Mouse (Mus musculus): ENCODE measurements at regions not wholly inside any gene's neighbourhood (a gene's known extent, or its start where the extent isn't known, plus 50 kb on each side); places are given as distances from the start of the nearest gene placed in this dataset.
A peak's percentile ranks its signal among the peaks of the same experiment; 100 is the strongest.

DNA sequence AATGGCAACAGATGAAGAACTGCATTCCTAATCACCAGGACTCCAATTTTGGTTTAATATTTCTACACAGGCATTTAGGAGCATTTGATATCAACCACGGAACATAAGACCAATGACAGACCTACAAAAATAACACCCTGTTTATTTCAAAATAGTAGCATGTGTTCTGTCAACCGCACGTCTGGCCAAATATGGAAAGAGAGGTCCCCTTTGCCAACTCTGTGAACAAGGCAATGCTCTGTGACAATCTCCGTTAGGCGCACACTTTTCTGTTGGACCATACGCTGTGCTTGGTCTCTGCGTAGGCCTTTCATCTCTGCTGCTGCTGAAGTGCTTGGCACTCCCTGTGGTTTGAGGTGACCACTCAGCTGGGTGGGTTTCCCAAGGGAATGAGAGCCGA is 173.2 kb downstream of the Gadd45g start:
- DNase-seq, result no peak

DNA sequence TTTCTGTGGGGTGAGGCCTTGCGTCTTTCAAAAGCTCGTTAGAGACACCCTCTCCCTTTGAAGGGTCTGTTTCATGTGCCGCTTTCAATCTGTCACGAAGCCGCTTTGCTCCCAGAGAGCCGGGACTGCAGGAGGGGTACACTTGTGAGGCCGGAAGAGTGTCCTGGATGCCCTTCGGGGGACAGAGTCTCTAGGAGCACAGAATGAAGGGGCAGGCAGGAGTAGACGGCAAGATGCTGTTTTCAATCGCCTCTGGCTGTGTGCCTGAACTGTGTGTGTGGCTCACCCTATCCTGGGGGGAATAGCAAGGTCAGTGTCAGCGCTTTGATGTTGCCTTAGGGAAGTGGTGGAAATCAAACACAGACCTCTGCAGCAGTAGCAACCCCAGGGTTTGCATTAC is 174.7 kb downstream of the Gadd45g start:
- no peak for DNase-seq

DNA sequence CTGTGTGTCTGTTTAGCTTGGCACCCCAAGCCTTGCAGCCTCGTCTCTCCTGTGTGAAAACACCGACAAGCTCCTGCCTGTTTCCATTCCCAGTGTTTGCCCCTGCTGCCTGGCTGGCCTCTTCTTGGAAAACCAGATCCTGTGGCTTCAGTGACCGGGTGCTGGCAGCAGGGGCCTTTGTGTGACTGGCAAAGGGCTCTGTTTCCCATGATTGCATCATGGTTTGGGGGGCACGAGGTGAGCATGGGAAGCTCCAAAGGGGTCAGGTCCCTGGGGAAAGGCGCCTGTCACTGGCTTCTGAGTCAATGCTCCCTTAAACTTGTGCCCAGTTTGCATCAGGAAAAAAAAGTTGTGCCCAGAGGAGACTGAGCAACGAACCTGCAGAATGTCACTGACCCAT is 175.3 kb downstream of the Gadd45g start:
- DNase-seq, result no peak

DNA sequence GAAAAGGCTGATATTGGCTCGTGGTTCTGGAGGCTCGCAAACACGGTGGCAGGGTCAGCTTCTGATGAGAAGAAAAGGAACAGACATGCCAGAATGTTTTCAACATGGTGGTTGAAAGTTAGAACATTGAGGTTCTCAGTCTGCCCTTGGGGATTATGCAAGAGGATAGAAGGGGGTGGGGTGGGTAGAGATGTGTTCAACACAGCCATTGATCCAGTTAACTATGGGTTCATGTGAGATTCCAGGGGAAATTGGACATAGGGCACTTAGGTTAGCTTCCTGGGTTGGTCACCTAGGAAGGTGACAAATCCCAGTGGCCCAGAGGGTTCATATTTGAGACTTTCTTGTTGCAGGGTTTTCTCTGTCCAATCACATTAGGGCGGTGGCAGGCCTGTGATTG is 176.1 kb downstream of the Gadd45g start:
- no peak for DNase-seq

DNA sequence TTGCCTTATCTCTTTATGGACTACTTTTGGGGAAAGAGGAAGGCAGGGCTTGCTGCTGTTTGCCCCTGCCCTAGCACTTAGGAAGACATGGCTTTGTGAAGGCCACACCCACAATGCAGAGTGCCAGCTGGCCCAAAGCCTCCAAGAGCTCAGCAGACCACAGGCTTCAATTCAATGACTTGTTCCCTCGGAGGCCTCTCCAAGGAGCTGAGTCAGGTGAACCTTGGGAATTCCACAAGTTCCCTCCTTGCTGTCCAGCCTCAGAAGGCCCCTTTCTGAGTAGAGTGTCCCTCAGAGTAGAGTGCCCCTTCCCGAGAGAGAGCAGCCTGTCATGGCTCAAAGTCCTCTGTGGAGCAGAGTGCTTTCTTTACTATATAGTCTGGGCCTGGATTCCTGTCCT is 177.9 kb downstream of the Gadd45g start:
- DNase-seq, result no peak

DNA sequence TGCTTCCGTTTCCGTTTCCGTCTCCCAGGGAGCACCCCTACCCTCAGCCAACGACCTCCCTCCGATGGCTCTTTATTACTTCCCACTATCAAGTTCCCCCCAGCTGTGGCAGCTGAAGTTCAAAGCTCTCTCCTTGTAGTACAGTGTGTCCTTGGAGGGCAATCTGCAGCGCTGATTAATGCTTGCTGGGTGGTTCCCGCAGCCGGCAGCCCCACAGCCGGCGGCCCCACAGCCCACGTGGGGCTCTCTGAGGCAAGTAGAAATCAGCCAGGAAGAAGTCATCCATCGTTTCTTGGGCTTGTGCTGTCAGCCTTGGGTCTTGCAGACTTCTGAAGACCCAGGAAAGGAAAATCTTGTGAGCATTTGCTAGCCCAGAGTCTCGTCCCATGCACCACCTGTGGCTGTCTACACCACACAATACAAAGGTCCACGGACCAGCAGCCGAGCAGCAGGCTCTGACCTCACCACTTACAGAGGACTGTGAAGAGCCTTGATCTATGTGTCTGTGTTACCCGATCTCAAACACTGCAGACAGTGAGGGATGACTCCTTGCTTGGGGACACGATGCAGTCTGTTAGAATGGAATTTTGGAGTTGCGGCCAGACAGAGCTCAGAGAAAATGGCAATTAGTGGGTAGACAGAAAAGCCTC is 178.5 kb downstream of the Gadd45g start:
- DNase-seq, result no peak

DNA sequence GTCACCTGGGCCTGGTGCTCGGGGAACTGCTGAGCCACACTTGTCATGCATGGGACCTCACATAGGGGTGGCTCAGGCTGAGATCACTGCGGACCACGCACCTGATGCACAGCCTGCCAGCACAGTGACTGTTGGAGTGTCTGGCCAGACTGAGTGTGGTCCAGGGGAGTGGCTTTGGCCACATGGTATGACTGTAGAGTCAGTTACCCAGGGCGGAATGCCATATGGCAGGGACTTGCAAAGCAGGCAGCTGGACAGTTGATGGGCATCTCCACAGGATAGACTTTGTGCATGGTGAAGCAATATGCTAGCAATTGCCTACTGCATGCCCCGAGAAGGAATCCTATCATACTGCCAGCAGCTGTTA is 179.0 kb downstream of the Gadd45g start:
- peak; percentile 10 for DNase-seq

DNA sequence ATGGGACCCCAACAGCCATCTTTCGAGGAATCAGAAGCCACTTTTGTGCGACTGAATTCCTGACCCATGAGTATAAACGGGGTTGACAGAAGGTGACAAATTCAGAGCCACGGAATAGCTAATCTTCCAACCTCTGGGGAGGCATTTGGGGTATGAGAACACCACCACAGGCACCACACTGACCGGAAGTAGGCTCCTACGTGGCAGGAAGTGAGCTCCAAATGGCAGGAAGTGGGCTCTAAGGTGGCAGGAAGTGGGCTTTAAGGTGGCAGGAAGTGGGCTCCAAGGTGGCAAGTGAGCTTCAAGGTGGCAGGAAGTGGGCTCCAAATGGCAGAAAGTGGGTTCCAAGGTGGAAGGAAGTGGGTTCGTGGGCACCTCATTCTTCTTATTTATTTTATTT is 179.8 kb downstream of the Gadd45g start:
- no peak for DNase-seq

DNA sequence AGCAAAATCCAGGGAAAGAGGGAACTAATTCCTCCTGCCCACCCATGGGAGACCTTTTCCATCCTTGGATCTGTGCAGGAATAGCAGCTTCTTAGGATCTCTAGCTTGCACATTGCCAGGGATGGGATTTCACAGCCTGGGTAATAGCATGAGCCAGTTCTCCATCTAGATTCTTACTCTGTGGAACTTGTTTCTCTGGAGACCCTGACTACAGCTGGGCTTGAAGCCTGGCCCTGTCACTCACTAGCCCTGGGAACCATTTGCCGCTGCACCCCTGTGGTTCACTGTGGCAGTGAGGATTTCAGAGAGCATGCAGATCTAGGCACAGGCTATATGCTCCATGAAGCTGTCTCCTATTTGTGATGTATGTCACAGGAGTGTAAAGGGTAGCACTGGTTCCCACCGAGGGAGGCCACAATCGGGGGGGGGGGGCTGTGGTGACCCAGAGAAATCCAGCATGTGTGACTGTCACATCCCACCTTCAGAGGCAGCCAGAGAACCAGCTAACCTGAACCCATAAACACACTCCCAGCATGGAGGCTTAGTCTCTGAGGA is 183.5 kb downstream of the Gadd45g start:
- no peak for DNase-seq

DNA sequence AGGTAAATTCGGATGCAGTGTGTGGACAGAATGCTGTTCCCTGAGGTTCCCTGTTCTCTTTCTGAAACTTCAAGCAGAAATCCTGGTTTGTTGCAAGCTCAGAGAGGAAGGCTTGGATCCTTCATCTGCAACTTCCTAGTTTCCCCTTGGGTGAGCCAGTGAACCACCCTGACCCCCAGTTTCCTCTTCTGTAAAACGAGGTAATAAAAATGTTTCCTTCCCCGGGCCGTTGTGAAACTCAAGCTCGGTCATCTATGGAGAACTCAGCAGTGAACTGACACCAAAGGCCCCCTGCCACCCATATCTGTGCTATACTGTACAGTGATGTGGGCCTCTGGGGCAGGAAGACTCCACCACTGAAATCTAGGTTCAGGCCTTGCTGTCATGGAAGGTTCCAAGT is 185.0 kb downstream of the Gadd45g start:
- DNase-seq, result no peak

DNA sequence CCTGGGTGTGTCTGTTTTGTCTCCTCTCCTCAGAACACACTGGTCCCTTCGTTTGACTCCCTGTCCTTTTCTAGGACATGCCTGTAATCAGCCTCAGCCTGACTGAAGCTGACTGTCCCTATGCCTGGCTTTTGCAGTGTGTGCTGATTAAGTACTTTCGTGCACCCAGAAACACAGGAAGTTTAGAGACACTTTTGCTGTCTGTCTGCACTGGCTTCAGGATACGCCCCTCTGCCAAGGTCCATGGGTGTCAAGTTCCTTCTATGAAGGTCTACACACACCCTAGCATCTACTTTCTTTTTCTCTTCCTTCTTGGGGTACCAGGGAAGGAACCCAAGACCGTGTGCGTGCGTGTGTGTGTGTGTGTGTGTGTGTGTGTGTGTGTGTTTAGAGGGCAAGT is 189.3 kb downstream of the Gadd45g start:
- no peak for DNase-seq

DNA sequence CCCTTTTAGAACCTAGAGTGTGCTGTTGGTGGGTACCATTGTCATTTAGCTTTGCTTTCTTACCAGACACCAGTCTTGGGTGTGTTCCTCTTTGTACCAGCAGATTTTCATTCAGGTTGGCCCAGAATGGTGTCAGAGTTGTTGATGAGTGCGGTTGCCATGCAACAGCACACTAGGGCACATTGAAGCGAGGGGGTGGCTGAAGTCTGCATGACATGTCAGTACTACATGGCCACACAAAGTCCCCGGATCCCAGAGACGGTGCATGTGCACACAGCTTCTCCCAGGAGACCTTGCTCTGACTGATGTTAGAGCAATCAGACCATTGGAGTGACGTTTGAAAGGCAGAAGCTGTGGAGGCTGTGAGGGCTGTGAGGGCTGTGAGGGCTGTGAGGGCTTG is 189.9 kb downstream of the Gadd45g start:
- no peak for DNase-seq

DNA sequence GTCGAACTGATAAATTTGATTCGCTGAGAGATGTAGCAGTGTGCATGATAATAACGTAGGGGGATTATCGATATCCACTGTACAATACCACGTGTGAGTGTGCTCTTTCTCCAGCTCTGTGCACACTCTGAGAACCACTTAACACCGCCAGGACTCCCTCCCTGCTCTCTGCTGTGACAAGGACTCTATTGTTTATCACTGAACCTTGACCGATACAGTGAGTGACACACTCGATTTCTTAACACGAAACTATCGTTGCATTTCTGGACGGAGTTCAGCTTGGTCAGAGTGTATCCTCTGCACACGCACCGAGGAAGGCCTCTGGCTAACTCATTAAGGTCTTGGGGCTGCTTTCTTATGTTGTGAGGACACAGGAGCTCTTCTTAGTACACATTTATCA is 190.7 kb downstream of the Gadd45g start:
- DNase-seq, result no peak

DNA sequence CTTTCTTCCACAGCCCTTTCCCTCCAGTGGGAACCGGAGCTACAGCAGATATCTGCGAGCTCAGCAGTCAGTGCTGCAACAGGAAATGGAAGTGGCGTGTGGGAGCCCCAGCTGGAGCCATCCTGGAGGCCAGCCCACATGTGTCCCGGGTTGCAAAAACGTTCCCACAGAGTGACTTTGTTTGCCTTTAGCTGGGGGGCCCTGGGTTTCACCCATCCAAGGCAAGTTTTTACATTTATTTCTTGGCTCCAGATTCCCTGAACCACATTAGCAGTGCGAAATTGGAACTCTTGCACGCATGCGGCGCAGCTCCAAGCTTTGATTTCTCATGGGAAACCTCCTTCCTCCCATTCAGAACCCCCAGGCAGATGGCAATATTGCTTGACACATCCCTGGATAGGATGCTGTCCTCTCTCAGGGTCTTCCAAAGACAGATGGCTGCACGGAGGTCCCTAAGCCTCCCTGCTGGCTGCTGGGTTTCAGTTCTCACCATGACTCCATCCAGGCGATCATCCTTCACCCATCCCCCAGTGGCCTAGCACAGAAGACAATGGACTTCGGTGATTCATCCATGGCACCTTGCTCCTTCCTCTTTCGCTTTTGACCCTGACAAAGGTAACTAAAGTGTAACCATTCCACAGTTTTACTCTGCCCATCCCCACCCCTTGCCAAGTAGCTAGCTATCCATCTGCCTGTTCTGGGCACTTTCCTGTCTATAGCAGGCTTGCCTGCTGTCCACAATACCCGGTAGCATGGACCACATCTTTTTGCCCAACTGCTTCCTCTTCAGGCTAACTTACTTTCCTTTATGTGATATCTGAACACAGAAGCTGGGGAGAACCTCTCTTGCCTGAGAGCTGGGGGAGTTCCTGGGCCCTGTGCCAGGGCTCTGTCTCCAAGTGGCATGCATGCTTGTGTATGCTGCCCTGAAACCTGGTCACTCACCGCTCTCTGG is 195.3 kb downstream of the Gadd45g start:
- peak; percentile 50 for DNase-seq

DNA sequence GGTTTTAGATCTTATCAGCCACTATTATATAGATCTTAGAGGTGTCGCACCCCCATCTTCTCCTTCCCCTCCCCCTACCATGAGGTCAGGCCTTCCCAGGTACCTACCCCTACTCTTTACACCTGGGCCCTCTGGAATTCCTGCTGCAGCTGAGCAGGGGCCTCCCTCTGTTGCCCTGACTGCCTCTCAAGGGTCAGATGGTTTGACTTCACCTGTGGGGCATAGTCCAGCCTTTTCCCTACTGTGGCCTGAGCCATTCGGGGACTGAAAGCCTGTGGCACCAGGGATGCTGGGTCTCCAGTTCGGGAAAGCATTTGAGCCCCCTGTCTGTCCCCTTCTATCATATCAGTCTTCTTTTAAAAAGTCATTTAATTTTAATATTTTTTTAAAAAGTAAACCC is 196.4 kb downstream of the Gadd45g start:
- no peak for DNase-seq

DNA sequence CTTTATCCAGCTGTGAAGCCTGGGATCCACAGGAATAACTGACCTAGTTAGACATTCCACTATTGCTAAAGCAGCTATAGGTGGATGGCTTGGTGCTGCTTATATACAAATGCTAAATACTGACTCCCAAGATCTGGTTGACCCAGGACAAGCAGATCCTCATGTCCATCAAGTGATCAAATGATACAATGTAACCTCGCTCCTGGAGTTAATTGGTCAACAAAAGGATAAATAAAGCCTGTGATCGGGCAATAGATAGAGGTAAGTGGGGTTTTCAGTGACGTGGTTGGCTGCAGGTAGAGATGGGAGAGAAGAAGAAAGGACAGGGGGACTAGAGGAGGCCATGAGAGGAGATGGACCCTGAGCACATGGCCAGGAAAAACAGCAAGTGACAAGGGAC is 197.4 kb downstream of the Gadd45g start:
- DNase-seq, result no peak

DNA sequence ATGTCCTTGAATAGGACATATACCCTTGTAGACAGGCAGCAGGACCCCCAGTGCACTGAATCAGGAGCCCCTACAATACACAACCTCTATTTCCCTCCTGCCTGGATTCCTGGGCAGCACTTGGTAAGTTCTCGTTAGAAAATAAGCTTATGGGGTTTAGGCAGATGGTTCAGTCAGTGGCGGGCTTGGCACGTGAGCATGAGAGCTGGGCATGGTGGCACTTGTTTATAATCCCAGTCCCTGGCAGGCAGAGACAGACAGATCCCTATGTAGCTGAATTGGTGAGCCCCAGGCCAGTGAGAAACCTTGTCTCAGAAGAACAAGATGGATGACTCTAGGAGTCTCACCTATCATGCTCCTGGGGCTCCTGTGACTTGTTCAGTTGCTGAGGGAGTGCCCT is 198.9 kb downstream of the Gadd45g start:
- DNase-seq, result no peak

DNA sequence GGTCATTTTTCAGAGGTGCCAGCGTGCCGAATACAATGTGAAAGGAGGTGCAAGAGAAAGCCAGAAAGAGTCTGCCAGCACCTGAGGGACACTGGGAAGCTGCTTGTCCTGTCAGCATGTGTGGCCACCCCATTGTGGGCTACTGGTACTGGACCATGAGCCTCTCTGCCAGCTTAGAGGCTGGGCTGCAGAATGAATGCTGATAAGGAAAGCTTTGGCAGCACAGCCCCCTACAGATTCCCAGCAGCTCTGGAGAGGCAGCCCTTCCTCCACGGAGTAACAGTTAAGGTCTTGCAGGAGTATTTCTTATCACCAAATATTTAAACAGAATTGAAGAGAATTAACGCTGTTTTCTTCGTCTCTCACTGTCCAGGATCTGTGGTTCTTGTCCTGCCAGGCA is 199.5 kb downstream of the Gadd45g start:
- DNase-seq, result no peak

DNA sequence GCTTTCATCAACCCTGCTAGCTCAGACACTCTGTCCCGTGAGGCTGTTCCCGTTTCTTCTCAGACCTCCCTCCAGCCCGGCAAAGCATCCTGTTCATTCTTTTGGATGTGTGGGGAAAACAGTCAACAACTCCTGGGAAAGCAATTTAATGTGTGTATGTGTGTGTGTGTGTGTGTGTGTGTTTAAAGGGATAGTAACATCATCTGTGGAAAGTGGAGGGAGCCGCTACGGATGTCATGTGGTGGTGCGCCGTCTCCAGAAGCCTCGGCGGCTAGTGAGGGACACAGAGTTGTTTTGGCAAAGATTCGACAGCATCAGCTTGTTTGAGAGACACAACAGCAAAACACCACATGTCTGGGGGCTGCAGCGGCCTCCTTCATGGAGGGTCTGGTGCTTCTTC is 200.2 kb downstream of the Gadd45g start:
- DNase-seq, result no peak

DNA sequence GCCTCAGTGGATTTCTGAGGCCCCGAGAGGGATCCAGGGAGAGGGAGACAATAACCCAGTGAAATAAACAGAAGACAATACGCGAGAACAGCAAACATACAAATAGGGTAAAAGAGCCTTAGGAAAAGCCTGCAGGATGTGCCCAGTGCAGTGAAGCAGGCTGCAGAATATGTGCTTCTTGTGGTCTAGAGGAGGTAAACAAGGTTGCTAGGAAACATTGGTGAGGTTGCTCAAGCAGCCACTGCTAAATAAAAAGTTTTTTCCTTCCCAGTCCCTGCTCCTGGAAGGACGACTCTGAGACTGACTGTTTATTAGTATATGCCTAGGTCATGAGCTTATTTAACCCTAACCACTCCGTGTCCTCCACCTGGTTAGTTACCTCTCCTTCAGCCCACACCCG is 201.5 kb downstream of the Gadd45g start:
- no peak for DNase-seq

DNA sequence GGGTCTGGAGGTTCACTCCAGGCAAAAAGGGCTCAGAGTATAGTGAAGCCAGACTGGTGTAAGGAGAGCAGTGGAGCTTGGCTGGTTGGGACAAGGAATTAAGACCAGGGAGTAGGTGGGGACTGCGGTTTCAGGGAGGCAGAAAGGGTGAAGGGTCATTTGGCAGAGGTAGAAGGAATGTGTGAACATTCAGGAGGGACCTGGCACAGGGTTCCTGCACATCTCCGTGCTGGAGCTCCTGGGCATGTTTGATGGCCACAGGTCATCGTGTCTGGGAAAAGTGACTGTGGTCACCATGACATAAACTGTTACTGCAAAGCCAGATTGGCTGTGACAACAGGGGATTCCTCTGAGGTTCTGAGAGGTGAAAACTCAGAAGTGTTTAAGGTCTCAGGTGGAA is 202.3 kb downstream of the Gadd45g start:
- DNase-seq, result no peak

DNA sequence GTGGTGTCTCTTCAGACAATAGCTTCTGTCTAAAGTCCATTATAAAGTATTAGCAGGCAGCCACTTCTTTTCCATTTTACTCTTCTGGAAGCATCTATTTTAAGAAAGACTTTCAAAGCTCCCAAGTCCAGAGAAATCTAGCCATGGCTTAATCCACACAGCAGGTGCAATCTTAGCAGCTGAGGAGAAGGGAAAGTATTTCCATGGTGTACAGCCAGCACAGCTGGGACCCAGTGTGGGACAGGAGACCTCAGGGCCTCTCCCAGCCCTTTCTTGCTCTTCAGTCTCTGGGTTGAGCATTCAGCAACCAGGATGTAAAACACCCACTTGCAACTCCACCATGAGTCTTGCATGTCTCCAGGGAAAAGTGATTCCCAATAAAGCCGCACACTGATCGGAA is 202.8 kb downstream of the Gadd45g start:
- DNase-seq, result no peak

DNA sequence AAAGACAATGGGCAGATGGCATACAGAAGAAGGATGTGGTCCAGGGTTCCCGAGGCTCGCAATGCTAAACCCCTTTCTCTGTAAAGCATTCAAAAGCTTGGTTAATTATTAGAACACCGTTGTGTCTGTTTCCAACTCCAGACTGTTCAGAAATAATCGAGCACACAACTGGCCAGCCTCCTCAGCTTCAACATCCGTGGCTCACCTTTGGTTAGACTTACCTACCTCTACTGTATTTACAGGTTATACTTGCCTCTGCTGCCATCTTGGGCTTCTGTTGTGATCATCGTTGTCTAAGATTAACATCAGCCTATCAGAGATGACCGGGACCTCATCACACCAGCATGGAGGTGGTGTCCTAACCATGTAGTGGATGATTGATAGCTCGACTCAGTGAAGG is 209.3 kb downstream of the Gadd45g start:
- no peak for DNase-seq

DNA sequence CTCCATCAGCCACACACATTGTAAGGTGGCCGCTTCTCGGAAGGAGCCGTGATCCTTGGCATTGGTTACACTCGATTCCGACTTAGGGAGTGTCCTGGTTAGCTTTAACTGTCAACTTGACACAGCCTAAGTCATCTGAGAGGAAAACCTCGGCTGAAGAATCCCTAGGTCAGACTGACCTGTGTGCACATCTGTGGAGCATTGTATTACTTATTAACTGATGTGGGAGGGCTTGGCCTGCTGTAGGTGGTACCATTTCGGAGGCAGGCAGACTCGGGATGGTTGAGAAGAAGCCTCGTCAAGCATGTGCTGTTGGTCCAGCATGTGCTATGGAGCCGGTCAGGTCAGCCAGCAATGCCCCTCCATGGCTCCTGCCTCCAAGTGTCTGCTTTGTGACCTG is 211.0 kb downstream of the Gadd45g start:
- DNase-seq, result no peak
